Mouse (Mus musculus) embryo, embryonic 10.5 days (tissue): Measurements from ENCODE around the gene Gm10330.
"Not testable (repeated sequence)": the region's sequence is repeated elsewhere in the genome, so short reads cannot be mapped to it uniquely, and the experiment has no call there.

ENCODE experiments used
- DNase-seq: peaks from one replicate; pipeline ENCODE4 v3.0.0-alpha.2; 2015; ENCODE audit warnings: low spot score

The Gm10330 gene

DNA sequence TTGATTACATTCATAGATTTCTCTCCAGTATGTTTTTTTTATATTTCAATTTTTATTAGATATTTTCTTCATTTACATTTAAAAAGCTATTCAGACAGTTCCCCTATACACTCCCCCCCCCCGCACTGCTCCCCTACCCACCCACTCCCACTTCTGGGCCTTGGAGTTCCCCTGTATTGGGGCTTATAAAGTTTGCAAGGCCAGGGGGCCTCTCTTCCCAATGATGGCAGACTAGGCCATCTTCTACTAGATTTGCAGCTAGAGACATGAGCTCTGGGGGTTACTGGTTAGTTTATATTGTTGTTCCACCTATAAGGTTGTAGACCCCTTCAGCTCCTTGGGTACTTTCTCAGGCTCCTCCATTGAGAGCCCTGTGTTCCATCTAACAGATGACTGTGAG, at the start of gene Gm10330:
Gene Gm10330, minus strand, starts transcription at position 101 of the 400 bp plus-strand sequence.
- not testable (repeated sequence) for DNase-seq

DNA sequence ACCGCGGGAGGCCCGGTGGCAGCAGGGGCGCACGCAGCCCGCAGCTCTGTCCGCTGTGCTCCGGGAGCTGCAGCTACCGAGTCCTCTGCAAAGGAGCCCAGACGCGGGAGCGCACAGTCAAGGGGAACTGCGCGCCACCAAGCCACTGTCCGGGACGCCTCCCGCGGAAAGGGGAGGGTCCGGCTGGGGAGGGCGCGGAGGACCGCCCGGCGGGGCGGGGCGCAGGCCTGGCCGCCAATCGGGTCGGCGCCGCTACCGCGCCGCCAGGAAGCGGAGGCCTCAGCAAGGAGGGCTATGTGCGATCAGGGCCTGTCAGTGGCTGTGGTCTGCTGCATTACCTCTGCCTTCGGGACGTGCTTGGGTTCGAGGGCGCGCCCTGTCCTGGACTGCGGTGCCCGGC, 20.7 kb upstream of the Gm10330 start:
- peak; percentile 0 for DNase-seq

DNA sequence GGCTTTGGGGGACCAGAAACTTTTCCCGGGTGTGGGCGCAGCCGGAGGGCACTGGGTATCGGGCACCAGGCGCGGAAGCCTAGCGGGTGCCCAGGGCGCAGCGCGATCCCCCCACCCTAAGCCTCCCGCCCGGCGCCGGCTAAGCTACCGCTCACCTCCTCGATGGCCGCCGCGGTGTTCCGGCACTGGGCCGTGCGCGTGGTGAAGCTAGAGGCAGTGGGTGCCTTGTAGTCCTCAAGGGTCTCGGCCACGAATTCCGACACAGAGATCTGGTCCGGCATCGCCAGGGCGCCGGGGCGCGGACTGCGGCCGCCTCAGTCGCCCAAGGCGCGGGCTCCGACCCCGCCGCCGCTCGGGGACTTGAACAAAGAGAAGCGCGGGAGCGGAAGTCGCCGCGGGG, 20.3 kb upstream of the Gm10330 start:
- not testable (repeated sequence) for DNase-seq
